Mouse (Mus musculus): ENCODE data around the gene Ccl6. TPM values are rescaled to one million over a fixed set of nuclear protein-coding genes. Genes with fewer than 3 reads are reported as not detected.

The Ccl6 gene
- total RNA-seq (2021), result 1 to 10 TPM; 4.2 to 9.4 TPM
- long read RNA-seq, experiment 1, transcript Ccl6-201 (4 exons, 1,440 nt), result major isoform, 10 of 15 reads
- long read RNA-seq, experiment 1, partial matches to known transcripts, result 2 of 15 reads
- long read RNA-seq, experiment 1, other reads (novel, unspliced or antisense), result 3 of 15 reads
- long read RNA-seq, experiment 2, partial matches to known transcripts, result 0 of 10 reads
- long read RNA-seq, experiment 2, other reads (novel, unspliced or antisense), result 6 of 10 reads

DNA sequence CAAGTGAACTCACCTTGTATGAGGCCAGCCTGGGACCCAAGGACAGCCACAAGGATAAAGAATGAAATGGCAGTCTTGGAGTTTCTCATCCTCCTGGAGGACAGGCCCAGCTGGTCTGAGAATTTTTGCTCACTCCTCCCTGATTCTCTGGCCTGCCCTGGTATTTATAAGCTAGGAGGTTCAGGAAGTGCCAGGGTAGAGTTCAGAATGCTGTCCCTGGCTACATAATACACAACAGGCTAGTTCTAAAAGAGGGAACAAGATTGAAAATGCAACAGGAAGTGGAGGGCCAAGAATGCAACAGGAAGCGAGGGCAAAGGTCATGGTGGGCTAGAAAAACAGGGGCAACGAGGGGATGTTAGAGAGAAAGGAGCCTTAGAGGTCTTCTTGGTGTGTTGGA, at the start of gene Ccl6:
Ccl6 (minus strand) TSS at position 235 of the 400 bp plus-strand sequence.
- intact Hi-C loops (cut with DNase I), result loop anchor here (5.0 kb wide), 1 partner anchor 954 kb away; no protein-coding TSS in a partner anchor
- no peak for DNase-seq

DNA sequence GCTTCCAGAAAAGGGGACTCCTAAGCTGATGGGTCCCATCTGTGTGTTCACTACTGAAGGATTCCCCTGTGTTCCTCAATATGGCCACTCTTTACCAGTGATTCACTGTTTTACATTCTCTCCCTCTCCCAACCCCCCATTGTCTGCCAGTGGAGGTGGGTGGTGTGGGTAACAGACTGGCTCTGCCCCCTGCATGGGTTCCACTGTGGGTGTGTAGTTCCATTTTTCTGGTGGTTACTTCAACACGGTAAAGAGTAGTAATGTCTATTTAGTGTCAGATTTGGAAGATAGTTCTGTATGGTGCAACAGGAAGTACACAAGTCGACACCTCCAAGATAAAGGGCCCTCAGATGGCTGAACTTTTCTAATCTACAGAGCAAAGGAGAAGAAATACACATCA, 48.3 kb upstream of the Ccl6 start:
- no peak for DNase-seq
- intact Hi-C loops (cut with DNase I), result no loop called here

DNA sequence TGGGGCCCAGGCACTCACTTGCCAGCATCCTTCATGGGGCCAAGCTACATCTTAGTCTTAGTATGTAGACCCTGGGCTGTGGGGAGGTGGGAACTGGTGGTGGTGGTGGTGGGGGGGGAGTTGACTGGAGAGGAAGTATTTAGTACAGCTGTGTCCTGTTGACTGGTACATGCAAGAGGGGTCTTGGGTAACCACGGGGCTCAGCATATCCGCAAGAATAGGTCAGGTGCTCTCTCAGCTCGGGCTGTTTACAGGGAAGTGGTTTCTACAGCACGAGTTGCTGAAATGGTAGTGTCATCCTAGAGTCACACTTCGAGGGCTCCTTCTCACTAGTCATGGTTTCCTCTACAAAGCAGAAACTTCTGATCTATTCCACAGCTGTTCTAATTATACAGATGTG, 47.3 kb upstream of the Ccl6 start:
- no peak for DNase-seq
- intact Hi-C loops (cut with DNase I), result no loop called here

DNA sequence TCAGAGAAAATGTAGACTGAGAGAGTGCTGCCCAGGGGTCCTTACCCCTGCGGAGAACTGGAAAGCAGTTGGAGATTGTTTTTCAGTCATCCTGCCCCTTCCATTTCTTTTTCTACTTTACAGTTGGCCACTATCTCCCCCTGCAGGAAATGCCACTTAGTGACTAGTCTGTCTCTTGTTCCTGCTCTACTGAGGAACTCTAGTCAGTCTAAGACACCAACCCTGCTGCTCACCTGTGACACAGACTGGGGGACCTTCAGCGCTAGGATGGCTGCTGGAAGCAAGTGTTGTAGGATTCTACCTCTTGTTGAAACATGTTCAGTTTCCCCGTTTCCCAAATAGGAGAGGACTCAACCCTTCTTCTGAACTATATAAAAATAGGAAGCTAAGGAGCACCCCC, 46.6 kb upstream of the Ccl6 start:
- DNase-seq, result no peak
- intact Hi-C loops (cut with DNase I), result no loop called here

DNA sequence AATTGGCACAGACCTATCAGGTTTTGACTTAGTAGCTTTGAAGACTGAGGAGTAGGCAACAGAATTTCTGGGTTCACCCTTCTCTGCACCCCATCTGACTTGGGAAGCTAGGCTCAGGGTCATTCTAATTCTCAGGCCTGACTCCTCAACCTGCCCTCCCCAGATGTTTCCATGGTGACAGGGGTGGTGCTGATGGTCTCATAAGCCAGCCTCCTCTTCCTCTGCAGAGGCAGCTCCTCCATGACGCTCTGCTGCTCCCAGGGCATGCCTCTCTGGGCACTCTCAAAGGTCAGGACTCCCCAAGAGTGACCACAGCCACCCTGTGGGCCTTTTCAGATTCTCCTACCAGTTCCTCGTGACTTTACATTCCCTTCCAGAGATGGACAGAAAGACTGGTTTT, 46.0 kb upstream of the Ccl6 start:
- DNase-seq, result no peak
- intact Hi-C loops (cut with DNase I), result no loop called here

DNA sequence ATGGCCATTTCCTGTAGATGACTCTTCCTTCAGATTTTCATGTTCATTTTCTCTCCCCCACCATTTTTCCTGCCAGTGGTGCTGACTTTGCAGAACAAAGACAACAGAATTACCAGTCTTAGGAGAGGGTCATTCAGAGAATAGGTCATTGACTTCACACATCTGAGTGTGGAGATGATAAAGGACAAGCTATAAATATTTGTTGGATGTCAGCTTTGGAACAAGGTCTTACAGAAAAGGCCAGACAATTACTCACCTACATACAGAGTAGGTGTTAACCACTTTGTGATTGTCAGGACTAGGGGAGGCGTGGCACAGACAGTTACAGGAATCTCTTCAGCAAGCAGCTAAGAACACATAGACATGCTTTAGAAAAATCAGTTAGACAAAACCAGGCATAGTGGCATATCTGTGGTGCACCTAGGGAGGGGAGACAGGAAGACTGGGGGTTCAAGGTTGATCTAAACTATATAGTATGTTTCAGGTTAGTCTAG, 43.9 kb upstream of the Ccl6 start:
- intact Hi-C loops (cut with DNase I), result no loop called here

DNA sequence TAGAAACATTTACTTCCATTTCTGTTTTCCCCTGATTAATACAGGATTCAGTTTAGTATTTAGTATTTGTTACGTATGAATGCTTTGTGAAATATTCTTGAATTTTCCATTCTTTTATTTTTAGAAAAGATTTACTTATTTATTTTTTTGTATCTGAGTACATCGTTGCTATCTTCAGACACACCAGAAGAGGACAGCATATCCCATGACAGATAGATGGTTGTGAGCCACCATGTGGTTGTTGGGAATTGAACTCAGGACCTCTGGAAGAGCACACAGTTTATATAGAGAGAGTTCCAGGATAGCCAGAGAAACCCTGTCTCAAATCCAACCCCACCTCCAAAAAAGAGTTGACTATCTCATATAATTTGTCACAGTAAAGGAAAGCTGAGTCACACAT, 42.0 kb upstream of the Ccl6 start:
- intact Hi-C loops (cut with DNase I), result no loop called here
- DNase-seq, result no peak

More for the DNA sequence above, 43.9 kb upstream of the Ccl6 start:
- no peak for DNase-seq

DNA sequence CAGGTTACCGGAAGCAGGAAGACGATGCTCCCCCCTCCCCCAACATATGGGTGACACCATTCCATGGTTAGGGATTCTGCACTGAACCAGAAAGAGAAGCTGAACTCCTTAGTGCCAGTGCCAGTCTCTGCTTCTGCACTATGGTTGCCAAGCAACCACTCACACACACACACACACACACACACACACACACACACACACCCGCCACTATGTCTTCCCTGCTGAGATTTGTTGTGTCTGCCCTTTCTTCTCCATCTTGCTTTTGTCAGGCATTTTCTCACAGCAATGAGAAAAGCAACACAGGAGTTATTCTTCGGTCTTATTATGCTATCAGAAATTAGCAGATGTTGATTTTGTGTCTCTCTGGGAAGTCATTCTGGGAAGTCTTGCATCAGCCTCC, 41.5 kb upstream of the Ccl6 start:
- intact Hi-C loops (cut with DNase I), result no loop called here
- DNase-seq, result no peak

DNA sequence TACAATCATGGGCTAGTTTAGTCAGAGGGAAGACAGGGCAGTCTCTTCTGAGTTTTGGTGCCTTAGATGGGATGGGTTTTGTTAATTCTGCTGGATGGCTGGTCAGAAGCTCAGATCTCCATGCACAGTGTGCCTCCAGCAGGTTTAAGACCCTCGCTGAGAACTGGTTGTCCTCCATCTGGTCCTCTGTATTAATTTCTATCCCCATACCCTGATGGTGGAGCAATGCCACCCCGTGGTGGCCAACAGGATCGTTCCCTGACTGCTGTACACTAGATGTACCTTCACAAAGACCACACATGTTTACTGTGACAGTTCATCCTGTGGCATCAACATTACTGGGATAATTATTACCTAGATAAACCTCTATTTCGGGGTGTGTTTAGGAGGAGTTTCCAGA, 39.9 kb upstream of the Ccl6 start:
- intact Hi-C loops (cut with DNase I), result no loop called here
- DNase-seq, result no peak

DNA sequence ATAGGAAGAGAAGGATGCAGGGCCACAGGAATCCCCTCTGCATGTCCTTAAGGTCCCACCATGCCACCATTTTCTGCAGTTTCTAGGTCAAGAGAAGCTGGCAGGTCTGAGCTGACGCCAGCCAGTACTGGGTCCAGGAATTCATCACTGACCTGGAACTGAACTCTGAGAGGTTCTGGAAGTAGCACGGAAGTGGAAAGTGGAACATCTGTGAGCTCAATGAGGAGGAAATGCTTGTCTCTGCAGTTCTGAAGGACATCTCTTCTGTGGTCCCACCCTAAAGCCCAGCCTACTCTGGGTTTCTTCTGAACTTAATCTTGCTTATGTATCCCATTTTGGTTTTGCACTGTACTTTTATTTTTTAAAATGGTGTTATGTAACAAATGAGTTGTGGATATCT, 38.2 kb upstream of the Ccl6 start:
- no peak for DNase-seq
- intact Hi-C loops (cut with DNase I), result no loop called here

DNA sequence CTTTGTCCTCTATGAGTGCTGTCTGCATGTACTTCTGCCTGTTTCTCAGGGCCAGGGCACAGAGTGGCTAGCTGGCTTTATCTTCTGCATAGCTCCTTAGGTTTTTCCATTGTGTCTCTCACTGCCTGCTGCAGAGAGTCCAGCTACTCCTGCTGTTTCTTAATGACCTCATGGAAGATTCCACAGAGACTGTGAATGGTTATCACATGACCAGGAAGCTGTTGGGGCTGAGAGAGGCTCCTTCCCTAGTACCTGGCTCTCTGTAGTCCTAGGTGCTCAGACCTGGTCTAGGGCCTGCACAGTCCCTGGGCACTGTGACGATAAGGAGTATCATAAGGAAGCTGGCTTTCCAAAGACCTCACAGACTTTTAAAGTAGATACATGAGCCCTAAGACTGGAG, 37.7 kb upstream of the Ccl6 start:
- intact Hi-C loops (cut with DNase I), result no loop called here
- no peak for DNase-seq

DNA sequence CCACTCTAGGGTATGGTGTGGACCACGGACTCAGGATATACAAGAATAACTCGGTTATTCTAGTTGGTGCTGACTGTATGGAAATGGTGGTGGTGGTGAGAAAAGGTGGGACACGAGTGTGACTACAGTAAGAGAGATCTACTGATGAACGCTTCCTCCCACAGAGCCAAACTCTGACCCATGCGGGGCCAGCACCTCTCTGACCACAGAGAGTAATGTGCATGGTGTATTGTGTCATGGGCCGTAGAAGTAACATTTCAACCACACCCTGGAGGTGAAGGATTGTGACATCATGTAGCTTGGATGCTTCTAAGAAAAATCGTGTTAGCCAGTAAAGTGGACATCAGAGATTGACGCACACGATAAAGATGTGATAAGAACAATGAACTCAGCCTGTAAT, 35.9 kb upstream of the Ccl6 start:
- DNase-seq, result no peak
- intact Hi-C loops (cut with DNase I), result no loop called here

DNA sequence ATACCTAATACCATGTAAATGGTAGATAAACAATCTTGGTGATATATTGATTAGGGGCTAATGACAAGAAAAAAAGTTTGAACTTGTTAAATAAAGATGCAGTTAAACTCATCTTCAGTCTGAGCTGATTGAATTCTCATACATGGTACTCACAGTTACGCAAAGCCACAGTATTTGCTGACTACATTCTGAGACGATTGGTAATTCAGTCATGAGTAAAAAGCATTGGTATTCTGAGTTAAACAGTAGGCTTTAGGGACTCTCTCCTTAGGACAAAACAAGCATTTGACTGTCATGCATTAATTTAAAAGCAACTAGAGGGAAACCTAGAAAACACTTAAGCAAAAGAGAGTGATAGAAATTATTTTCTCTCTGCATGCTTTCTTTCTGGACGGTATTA, 30.7 kb upstream of the Ccl6 start:
- DNase-seq, result no peak
- intact Hi-C loops (cut with DNase I), result no loop called here

DNA sequence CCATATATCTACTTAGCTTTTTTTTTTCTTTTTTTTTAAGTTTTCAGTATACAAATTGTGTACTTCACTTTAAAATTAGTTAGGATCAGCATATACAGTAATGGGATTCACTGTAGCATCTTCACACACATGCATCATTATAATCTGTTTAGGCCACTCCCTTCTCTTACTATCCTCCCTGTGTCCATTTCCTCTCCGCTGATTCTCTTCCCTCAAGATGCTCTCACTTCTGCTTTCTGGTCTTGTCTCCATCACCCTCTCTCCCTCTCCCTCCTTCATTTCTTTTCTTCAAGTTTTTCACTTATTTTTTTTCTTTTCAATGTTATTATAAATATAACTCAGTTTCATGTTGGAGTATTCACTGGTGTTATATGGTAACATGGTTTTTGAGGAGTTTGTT, 26.1 kb upstream of the Ccl6 start:
- DNase-seq, result no peak
- intact Hi-C loops (cut with DNase I), result no loop called here

DNA sequence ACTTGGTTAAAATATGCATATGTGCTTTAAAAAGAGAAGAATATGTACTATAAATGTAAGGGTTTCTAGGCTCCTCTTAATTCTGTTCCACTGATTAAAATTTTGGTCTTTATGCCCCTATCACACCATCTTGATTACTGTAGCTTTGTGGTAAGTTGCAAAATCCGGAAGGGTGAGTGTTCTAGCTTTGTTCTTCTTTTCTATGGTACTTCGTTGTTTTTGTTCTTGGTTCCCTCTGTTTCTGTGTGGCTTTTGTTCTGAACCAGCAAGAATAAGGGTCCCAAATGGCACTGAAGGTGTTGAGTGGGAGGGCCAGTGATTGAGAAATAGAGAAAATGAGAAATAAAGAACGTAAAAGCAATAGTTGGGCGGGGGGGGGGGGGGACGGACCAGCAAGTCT, 25.4 kb upstream of the Ccl6 start:
- no peak for DNase-seq
- intact Hi-C loops (cut with DNase I), result no loop called here

DNA sequence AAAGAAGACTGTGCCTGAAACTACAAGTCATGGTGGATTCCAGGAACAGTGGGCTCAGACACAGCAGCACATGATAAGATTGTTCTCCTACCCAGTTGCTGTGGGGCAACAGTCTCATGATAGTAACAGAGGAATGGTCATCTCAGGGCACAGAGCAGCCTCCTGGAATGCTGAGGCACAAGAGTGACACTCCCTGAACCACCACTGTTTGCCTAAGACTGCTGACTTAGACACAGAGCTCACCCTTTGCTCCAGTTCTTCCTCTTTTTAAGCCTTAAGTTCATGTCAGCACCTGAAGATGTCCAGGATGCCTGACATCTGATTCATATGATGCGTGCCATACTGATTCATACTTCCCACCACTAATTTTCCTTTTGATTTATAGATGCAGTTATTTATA, 23.7 kb upstream of the Ccl6 start:
- intact Hi-C loops (cut with DNase I), result no loop called here
- no peak for DNase-seq

DNA sequence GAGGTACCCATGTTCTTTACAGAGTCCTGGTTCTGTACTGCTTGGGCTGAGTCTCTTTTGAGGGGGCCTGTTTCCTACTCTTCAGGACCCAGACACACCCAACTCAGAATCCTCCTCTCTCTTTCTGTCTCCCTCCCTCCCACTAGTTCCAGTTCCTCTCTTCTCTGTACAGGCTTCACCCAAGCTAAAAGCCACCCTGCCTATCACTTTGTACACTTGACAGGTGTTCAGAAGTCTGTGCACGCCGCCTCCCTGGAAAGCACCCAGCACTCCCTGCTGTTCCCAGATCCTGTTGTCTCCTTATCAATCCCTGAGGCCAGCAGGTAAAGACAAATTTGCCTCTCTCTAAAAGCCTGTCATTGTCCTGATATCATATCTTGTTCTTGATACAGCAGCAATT, 18.0 kb upstream of the Ccl6 start:
- no peak for DNase-seq
- intact Hi-C loops (cut with DNase I), result no loop called here

DNA sequence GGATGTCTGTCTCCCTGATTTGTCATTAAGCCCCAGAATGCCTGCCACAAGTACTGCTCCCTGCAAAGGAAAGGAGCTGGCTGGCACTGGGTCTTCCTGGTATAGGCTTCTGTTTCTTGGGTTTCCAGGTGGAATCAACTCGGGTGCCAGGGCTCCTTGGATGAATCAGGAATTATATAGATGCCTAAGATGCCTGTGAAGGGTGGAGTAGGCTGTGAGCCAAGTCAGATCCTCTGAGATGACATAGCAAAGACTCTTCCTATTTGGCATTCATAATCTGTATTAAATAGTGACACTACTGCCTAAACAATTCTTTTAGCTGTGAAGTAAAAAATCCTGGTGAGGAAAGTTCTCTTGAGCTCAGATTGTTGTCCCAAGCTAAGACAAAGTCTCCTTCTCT, 13.5 kb upstream of the Ccl6 start:
- DNase-seq, result no peak
- intact Hi-C loops (cut with DNase I), result no loop called here

DNA sequence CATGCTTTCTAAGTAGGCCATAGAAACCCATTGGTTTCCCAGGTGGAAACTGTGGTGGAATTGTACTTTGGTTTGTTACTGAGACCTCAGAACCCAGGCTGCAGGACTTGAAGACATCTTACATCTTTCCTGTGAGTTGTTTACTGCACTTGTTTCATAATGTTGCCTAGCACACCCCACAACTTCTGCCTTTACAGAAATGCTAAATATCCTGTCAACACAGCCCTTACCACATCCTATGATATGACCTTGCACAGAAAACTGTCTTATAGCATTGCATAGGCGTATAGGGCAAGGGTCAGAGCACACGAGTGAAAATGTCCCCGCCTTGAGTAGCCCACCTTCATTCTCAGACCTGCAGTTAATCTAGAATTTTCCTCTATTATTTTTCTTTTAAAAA, 12.6 kb upstream of the Ccl6 start:
- DNase-seq, result no peak
- intact Hi-C loops (cut with DNase I), result no loop called here

DNA sequence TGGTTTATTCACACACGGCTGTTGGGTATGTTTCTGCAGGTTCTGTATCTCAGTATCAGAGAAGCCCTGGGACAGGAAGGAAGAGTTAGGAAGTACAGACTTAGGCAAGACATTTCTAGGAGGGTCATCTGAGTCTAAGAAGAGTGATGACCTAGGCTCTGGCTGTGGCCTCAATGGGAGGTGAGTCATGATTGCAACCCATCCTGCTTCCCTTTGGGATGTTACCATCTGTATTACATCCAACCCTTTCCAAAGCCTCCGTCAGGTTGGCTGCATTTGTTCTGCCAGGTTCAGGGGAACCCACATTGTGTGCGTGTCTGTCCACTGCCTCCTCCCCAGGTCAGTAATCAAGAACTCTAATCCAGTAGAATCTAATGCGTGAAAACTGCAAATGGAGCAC, 11.8 kb upstream of the Ccl6 start:
- DNase-seq, result no peak
- intact Hi-C loops (cut with DNase I), result no loop called here

DNA sequence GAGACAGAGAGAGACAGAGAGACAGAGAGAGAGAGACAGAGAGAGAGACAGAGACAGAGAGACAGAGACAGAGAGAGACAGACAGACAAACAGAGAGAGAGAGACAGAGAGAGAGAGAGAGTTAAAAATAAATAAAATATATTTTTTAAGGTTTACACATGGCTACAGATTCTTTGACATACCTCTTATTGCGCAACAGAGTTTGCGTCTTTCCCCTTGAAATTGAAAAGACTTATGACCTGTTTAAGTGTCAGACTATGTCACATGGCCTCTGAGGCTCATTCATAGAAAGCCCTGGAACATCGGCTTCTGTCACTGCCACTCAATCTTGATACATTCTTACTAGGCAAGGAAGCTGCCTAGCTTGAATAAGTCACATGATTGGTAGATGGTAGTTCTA, 10.5 kb upstream of the Ccl6 start:
- no peak for DNase-seq
- intact Hi-C loops (cut with DNase I), result no loop called here

DNA sequence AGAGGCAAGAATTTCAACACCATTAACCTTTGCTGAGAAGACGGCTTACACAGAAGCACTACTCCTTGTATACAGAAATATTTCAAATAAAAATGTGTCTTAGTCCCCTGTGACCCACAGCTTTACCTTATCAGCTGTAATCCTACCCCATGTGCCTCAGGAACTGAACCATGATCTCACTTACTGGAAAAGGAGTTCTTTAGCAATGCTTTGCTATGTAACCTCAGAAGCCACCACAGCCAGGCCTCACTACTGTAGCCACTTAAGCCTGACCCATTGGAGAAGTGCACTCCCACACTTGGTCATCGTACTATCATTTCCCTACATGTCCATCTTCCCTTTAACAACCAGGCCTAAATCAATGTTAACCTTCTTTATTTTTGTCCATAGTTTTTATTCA, 7.7 kb upstream of the Ccl6 start:
- intact Hi-C loops (cut with DNase I), result no loop called here
- DNase-seq, result no peak

DNA sequence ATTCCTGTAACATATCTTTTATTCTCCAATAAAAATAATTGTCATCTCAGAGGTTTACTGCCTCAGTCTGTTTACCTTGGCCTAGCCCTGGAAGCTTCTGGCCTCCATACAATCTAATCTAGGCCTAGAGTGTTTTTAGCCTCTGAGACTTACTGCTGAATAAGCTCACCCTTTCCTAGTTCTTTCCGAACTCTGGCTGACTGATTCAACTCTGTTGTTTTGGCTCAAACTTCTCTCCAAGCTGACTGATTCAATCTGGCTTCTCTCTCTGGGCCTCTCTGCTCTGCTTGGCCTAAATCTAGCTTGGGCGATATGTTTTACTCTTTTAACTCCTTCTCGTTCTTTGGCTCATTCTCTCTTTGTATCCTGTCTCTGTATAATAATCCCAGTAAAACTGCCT, 6.1 kb upstream of the Ccl6 start:
- DNase-seq, result no peak
- intact Hi-C loops (cut with DNase I), result no loop called here

Data from gastrocnemius, postnatal 36 days (tissue).